Mouse (Mus musculus): ENCODE results near the gene Vps52. TPM values are rescaled to one million over a fixed set of nuclear protein-coding genes. Genes with fewer than 3 reads are reported as not detected.
"Not testable (repeated sequence)": the region's sequence is repeated elsewhere in the genome, so short reads cannot be mapped to it uniquely, and the experiment has no call there.

Gene Vps52
- polyA plus RNA-seq, 1 experiment = 62.2 TPM

DNA sequence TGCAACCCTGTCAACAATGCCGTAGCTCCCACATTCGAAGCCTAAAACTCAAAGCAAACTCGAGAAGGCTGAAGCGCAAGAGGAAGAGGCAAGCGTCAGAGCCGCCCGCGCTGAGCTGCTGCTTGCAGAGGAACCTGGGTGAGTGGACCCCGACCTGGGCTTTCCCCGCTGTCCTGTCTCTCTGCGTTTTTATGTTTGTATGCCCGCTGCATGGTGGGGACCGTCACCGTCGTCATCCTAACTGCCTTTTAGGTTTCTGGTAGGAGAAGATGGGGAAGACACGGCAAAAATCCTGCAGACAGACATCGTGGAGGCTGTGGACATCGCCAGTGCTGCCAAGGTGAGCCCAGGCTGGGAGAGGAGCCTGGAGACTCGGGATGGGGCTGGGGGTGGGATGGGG, 14.2 kb upstream of the Vps52 start:
- no peak for DNase-seq (ENCODE audit: low read depth)

DNA sequence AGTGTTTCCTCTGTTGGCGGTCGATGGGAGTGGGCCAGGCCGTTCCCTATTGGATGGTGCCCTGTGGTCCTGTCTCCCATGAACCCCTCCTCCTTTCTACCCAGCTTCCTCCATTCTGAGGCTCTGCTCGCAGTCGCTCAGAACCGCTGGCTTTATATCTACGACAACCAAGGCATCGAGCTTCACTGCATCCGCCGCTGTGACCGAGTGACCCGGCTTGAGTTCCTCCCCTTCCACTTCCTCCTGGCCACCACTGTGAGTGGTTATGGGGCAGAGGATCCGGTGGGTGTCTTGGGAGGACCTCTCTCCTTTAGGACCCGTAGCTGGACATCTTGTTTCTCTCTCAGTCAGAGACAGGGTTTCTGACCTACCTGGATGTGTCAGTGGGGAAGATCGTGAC, 12.2 kb upstream of the Vps52 start:
- DNase-seq (ENCODE audit: low read depth) = no peak

DNA sequence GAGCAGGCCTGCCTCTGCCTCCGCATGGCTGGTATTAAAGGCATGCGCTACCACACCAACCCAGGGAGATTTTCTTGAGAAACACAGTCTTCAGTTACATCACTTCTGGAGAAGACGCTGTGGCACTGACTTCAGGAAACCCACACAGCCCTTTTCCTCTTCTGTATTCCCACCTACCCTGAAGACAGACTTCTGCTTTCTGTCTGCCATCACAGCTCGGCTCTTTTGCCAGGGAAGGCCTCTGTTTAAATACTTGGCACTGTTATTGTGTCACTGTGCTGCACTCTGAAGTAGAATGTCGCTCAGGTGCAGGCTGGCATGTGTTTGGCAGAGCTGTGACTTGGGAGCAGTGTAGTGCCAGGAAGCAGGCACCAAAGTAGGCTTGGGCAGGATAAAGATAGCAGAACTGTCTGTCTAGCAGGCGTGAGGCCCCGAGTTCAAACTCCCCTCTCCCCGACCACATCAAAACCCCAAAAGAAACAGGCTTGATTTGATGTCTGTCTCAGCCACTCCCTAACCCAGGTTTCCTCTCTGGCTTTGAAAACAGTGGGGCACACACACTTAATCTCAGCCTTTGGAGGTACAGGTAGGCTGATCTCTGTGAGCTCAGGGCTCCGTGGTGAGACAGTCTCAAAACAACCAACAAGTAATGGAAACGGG, 8.1 kb upstream of the Vps52 start:
- no peak for DNase-seq (ENCODE audit: low read depth)

DNA sequence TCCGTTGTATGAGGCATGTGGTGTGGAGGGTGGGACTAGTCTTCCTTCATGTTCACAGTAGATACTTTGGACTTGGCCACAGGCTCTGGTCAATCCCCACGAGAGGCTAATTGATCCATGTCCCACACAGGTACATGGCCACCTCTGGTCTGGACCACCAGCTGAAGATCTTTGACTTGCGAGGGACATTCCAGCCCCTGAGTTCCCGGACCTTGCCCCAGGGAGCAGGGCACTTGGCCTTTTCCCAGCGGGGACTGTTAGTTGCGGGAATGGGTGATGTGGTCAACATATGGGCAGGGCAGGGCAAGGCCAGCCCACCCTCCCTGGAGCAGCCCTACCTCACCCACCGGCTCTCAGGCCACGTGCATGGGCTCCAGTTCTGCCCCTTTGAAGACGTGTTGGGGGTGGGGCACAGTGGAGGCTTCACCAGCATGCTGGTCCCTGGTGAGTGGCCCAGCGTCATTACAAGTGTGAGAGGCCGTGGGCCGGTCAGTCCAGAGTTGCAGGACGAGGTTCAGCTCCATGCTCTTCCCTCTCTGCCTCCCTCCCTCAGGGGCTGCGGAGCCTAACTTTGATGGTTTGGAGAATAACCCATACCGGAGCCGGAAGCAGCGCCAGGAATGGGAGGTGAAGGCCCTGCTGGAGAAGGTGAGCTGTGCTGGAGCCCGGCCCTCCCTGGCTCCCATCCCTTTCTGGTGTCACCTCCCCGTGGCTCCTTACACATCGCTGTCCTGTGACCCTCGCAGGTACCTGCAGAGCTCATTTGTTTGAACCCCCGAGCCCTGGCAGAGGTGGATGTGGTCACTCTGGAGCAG, 7.3 kb upstream of the Vps52 start:
- no peak for DNase-seq (ENCODE audit: low read depth)

DNA sequence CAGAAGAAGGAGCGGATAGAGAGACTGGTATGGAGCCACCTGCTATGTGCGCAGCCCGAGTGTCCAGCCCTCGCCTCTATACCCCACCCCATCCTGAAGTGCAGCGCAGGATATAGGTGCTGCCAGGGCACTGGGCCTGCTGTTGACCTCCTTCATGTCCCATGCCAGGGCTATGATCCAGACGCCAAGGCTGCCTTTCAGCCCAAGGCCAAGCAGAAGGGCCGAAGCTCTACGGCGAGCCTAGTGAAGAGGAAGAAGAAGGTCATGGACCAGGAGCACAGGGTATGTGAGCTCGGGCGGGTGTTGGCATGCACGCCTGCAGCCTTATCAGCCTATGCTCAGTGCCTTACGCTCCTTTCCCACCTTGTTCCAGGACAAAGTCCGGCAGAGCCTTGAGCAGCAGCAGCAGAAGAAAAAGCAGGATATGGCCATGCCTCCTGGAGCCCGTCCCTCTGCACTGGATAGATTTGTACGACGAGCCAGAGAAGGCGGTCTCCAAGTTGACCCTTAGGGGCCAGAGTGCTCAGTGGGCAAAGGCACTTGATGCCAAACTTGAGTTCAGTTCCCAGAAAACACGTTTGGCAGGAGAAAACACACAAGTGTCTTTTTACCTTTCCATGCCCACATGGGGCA, 6.6 kb upstream of the Vps52 start:
- no peak for DNase-seq (ENCODE audit: low read depth)

DNA sequence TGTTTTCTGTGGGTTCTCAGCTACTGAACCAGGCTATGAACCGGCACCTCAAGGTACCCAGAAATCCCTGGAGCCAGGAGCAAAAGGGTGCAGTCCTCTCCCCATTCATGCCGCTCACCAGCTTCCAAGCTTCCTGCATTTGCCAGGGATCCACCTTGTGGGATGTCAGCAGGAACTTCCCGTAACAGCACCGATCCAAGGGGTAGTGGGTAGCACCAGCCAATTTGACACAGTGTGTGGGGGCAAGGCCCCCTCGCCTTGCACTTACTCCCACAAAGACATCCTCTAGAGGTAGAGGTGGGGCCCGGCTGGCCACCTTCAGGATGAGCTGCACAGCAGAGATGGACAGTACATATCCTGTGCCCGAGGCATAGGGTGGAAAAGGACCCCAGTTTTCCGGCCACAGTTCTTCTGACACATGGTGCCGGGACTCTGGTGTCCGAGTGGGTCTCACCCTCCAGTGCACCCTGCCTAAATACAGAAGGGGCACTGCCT, 5.4 kb upstream of the Vps52 start:
- no peak for DNase-seq (ENCODE audit: low read depth)

DNA sequence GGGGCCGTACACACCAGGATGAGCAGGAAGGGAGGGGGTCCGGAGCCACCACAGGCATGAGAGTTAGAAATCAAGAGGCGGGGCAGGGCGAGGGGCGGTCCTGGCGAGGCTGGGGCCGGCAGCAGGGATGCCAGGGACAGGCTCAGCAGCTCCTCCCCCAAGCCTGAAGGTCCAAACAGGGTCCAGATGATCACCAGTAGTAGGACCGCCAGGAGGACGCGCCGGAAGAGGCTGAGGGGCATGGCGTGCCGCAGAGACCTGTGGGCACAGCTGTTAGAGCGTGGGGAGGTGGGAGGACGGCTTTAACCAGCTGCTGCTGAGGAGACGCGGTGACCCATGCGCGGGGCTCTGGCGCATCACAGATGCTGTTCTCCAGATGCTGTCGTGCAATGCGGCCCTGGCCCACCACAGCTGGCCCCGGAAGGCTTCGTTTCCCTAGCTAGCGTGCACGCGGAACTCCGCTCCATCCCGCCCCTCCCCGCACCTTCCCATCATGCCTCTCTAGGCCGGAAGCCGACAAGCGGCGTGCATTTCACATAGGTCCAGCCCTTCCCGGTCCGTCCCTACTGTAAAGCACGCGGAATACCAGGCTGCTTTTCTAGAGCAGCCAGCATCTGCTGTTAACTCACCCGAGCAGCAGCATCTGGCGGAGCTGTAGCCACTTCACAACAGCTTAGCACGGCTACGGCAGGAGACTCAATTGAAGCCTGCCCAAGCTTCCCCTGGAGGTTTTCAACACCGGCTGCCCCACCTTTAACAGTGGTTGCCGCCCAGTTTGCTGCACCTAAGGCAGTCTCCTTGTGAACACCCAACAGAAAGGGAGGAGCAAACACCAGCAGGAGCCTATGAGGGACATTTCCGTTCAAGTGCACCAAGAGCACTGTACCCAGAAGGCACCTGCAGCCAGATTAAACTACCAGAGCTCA, 4.3 kb upstream of the Vps52 start, which contains the start of gene B3galt4:
Gene B3galt4 (minus strand): TSS at position 468 of the 926 bp plus-strand sequence.
- no peak for DNase-seq (ENCODE audit: low read depth)

DNA sequence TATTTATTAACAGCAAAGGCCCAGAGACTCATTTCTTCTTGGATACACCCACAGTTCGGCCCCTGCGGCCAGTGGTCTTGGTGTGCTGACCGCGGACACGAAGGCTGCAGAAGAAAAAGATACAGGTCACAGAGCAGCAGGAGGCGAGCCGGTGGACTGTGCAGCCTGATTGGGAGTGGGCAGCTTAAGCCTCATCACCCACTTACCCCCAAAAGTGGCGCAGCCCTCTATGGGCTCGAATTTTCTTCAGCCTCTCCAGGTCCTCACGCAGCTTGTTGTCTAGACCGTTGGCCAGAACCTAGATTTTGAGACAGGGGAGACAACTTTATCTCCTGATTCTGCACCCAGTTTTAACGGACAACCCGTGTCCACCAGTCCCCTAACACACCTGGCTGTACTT, 3.6 kb upstream of the Vps52 start:
- DNase-seq (ENCODE audit: low read depth) = not testable (repeated sequence)

DNA sequence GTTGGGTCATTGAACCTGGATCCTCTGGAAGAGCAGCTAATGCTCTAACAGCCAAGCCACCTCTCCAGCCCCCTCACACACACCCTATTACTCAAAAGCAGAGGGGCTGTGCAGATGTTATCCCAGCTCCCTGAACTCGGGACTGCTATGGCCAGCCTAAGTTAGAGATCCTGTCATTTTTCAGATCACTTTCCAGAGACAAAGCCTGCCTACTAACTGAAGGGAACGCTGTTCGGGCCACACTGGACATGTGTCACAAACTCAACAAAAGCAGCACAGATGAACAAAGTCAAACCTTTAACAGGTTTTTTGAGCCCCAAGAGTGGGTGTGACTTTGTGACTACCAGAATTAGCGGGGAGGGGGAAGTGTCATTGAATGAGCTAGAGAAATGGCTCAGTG, 2.7 kb upstream of the Vps52 start:
- DNase-seq (ENCODE audit: low read depth) = no peak

DNA sequence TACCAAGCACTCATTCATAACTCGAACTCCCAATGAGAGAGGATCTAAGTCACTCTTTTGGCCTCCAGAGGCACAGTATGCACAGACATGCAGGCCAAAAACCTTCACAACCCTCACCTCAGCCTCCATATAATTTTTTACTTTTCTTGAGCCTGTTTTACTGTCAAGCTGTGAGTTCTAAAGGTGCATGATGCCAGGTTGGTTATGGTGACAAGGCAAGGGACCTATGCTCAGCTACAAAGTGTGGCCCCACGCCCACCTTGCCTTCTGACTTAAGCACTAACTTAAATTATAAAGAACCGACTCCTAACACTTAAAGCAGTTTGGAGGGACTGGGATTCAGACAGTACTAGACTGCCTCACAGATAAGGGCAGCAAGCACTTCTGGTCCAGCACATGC, 2.3 kb upstream of the Vps52 start:
- no peak for DNase-seq (ENCODE audit: low read depth)

DNA sequence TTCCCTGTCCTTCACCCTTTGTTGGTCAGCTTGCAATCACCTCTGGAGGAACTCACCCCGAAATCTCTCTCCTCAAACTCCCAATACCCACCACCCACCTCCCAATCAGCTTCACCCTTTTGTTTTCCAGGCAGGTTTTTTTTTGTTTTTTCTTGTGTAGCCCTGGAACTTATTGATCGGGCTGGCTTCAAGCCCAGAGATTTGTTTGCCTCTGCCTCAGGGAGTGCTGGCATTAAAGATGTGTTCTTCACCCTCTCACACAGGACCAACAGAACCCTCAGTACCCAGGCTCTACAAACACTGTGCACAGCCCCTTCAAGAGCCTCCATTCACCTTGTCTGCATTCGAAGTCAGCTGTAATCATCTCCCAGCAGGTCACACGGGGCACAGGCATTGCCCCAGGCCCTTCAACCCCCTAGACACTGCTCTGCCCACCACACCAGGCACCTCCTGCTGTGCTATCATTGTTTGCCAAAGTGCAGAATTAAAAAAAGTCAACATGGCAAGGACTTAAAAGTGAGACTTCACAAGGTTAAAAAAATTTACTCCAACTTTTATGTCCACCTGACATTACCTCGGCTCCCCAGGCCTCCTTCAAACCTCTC, 1.5 kb upstream of the Vps52 start:
- DNase-seq (ENCODE audit: low read depth) = no peak

DNA sequence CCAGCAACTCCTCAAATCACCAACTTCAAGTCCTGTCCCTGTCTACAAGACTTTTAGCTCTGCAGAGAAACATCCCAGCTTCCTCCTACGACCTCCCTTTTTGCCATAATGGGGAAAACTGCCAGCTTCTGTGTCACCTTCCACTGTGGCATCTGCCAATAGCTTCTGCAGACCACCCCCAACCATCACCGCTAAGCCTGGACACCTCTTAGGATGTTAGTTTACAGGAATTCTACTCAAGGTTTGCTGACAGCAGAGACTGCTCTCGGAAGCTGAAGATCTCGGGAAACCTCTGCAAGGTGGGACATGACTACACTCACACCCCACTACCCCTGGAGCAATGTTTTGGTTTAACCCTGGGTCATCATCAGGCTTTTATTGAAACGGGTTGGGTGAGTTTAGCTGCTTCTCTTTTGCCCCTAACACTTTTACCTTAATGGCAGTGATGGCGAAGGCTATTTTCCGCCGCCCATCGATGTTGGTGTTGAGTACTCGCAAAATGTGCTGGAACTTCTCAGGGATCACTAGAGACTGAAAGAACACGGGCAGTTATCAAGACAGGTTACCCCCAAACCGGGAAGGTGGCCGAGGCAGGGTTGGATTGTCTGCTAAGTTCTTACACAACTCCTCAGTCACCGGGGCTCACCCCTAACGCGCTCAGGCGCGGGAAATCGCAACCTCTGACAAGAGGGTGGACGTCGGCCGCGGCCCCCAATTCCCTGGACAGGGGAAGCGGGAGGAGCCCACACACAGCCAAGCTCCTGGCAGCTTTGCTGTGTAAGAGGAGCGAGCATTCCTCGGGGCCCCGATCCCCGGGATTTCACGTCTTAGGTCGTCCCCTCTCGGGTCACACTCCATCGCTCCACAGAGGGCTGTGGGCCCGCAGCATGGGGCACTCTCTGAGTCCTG, 712 bp upstream of the Vps52 start:
- no peak for DNase-seq (ENCODE audit: low read depth)

DNA sequence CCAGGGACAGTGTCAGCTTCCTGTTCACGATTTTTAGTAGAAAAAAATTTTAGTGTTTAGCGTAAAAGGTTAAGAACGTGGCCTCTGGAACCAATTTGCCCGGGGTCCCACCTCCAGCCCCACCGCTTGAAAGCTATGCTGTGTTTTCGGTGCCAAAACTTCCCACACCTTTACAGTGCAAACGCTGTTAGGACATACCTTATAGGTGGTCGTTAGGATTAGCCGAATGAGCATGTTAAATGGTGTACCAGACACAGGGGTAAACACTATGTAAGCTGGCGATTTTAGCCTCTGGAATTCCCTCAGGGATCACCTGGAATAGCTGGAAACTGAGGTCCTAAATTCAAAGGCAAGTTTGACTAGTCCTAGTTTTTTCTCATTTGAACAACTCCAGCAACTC, 724 bp downstream of the Vps52 start:
- DNase-seq (ENCODE audit: low read depth) = no peak

DNA sequence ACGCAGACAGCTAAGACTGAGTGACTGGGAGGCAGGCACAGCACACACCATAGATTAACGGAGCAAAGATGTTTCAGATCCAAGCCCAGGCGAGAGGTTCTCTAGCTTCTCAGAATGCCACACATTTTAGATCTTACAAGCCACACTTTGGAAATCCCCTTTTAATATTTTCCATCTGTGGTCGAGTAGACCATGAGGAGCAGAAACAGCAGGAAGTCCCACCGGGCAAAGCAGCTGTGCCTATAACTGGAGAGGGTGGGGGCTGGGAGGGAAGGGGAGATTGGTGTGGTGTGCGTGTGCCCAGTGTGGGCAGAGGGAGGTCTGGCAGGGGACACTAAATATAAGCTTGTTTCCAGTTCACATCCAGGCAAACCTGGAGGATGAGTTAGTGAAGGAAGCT, 1.9 kb downstream of the Vps52 start:
- DNase-seq (ENCODE audit: low read depth) = no peak

DNA sequence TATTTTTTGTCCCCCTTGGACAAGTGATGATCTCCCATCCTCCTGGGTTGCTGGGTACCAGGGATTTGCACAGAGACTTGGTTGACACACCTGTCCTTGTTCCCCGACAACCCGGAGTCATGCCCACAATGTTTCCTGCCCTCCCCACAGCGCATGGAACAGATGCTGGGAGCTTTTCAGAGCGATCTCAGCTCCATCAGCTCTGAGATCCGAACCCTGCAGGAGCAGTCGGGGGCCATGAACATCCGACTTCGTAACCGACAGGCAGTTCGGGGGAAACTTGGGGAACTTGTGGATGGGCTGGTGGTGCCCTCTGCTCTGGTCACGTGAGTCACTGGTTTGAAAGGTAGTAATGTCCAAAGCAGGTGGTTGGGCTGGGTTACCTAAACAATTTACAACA, 2.8 kb downstream of the Vps52 start:
- DNase-seq (ENCODE audit: low read depth) = no peak

DNA sequence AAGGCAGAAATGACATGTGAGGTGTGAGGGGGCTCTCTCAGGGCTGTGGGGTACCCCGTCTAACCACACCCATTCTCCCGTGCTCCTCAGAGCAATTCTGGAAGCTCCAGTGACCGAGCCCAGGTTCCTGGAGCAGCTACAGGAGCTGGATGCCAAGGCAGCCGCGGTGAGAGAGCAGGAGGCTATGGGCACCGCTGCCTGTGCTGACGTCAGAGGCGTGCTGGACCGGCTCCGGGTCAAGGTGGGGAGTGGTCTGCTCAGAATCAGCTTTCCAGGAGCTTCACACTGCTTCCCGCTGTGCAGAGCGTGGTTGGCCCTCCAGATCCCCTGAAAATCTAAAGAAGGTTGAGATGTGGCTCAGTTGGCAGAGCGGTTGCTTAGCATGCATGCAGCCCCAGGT, 3.5 kb downstream of the Vps52 start:
- DNase-seq (ENCODE audit: low read depth) = no peak

DNA sequence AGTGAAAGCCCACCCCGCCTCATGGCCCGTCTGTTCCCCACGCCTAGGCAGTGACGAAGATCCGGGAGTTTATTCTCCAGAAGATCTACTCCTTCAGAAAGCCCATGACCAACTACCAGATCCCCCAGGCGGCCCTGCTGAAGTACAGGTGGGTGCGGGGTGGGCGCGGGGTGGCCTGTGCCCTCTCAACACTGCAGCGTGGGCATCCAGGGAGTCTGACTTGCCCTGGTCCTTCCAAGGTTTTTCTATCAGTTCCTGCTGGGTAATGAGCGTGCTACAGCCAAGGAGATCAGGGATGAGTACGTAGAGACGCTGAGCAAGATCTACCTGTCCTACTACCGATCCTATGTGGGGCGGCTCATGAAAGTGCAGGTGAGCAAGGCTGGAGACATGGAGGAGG, 4.3 kb downstream of the Vps52 start:
- DNase-seq (ENCODE audit: low read depth) = no peak

DNA sequence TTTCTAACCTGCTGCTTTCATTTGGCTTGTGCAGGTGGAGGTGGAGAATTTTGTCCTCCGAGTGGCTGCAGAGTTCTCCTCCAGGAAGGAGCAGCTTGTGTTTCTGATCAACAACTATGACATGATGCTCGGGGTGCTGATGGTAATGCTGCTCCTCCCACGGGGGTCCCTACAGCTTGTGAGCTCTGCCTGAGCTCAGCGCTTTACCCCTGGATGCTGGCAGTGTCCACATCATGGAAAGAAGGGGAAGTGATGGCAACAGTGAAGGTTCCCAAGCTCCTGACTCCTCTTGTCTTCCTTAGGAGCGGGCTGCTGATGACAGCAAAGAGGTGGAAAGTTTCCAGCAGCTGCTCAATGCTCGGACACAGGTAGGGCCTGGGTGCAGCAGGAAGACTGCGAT, 7.3 kb downstream of the Vps52 start:
- no peak for DNase-seq (ENCODE audit: low read depth)

DNA sequence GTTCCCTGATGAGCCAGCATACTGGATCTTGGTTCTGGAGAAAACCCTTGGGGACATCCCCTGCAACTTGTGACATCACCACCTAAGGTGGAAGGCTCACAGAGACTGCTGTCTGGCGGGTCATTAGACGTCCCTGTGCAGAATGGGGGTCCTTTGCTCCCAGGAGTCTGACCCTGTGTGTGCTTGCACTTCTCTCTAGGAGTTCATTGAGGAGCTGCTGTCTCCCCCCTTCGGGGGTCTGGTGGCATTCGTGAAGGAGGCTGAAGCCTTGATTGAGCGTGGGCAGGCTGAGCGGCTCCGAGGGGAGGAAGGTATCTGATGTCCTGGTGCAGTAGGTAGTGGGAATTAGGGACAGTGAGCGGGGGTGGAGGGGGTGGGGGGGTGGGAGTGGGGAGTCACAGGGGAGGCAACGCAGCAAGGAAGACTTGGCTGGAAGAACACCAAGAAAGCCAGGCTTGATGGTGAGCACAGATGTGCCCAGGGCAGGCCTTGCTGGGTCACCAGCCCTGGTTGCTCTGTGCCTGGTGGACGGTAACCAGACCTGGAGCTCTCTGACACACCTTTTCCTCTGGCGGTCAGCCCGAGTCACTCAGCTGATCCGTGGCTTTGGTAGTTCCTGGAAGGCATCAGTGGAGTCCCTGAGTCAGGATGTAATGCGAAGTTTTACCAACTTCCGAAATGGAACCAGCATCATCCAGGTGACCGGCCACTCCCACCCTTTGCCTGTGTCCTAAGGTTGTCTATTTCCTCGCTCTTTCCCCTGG, 9.7 kb downstream of the Vps52 start:
- no peak for DNase-seq (ENCODE audit: low read depth)

Data from gonadal fat pad, adult 2 months (tissue).